Mouse (Mus musculus) forebrain, embryonic 11.5 days (tissue): ENCODE results near the gene Edn2. TPM values are rescaled to one million over a fixed set of nuclear protein-coding genes. Genes with fewer than 3 reads are reported as not detected.

ENCODE experiments used
- ATAC-seq: fragments of 200-750 bp; cut with Nextera tagmentation; replicated peaks from 2 replicates; pipeline ENCODE4 v1.8.0; 2017; ENCODE audit warnings: moderate TSS enrichment; ENCODE audit not compliant: low FRiP score
- DNase-seq: peaks from one replicate; pipeline ENCODE4 v3.0.0-alpha.2; 2017; ENCODE audit warnings: low spot score
- H3K27ac ChIP-seq: fragments of 300-500 bp; sonication (generic); 2 replicates; pipeline ENCODE4 v1.5.1; 2014; ENCODE audit warnings: low read depth, low read length
- H3K27me3 ChIP-seq: fragments of 300-500 bp; sonication (generic); 2 replicates; pipeline ENCODE4 v1.6.1; 2014; ENCODE audit warnings: mild to moderate bottlenecking, low read length, mixed read lengths; ENCODE audit not compliant: control insufficient read depth, insufficient read depth
- H3K36me3 ChIP-seq: fragments of 300-500 bp; sonication (generic); 2 replicates; pipeline ENCODE4 v1.6.1; 2014; ENCODE audit warnings: mild to moderate bottlenecking, low read length, moderate library complexity, mixed read lengths; ENCODE audit not compliant: control insufficient read depth, insufficient read depth
- H3K4me1 ChIP-seq: fragments of 300-500 bp; sonication (generic); replicated peaks from 2 replicates; pipeline ENCODE4 v1.6.1; 2014; ENCODE audit warnings: low read length, mixed read lengths; ENCODE audit not compliant: control insufficient read depth, insufficient read depth
- H3K4me2 ChIP-seq: fragments of 300-500 bp; sonication (generic); 2 replicates; pipeline ENCODE4 v1.6.1; 2014; ENCODE audit warnings: low read depth, mild to moderate bottlenecking, low read length, moderate library complexity, mixed read lengths; ENCODE audit not compliant: severe bottlenecking
- H3K4me3 ChIP-seq: fragments of 300-500 bp; sonication (generic); 2 replicates; pipeline ENCODE4 v1.5.1; 2014; ENCODE audit warnings: low read depth, low read length
- H3K9ac ChIP-seq: fragments of 300-500 bp; sonication (generic); 2 replicates; pipeline ENCODE4 v1.6.1; 2014; ENCODE audit warnings: low read length
- H3K9me3 ChIP-seq: fragments of 300-500 bp; sonication (generic); 2 replicates; pipeline ENCODE4 v1.6.1; 2016; ENCODE audit warnings: low read length, mixed read lengths; ENCODE audit not compliant: control insufficient read depth
- WGBS: fragments of 180-500 bp; shearing (Covaris S2); extraction: QIAGEN DNeasy Blood & Tissue Kit; methylation state at CpG from one replicate; pipeline ENCODE4 v1.1.7; 2014; 5-methylcytosine and 5-hydroxymethylcytosine counted together
- polyA plus RNA-seq: library from polyadenylated mRNA; unstranded; fragments of >200 nt; fragmentation: Nextera tagmentation; extraction: Ambion mirVana; gene quantifications from 2 replicates; pipeline ENCODE4 v1.2.1, GENCODE M21; 2014

Gene Edn2
- polyA plus RNA-seq, 1 experiment from 2014 or later: not detected

GRCm38 (mm10) chr4:120188204-120188603 lies 27.2 kb downstream of the Edn2 start:
- ATAC-seq: no peak
- whole genome bisulfite sequencing: 89% methylated on average over 6 of the region's 6 CpGs
- H3K27ac ChIP-seq: no peak overlapping the region

GRCm38 (mm10) chr4:120188651-120189161 lies 27.7 kb downstream of the Edn2 start:
- H3K4me1 ChIP-seq: peaks cover 3% of the 10 kb centered on the region; the same call in 1 of the 2 replicates
- no peaks in the 10 kb centered on the region for H3K9me3 ChIP-seq
- no peak overlapping the region for H3K9ac ChIP-seq
- no peak overlapping the region for H3K27ac ChIP-seq
- peak; percentile 59 for ATAC-seq
- no peaks in the 10 kb centered on the region for H3K27me3 ChIP-seq
- H3K4me2 ChIP-seq: no peak overlapping the region
- WGBS: 83% methylated on average over 10 of the region's 10 CpGs
- no peak overlapping the region for H3K4me3 ChIP-seq
- no peaks in the 10 kb centered on the region for H3K36me3 ChIP-seq
- DNase-seq: no peak

More at GRCm38 (mm10) chr4:120188204-120188603, 27.2 kb downstream of the Edn2 start:
- no peaks in the 10 kb centered on the region for H3K9me3 ChIP-seq
- no peak overlapping the region for H3K9ac ChIP-seq
- DNase-seq: no peak
- H3K27me3 ChIP-seq: no peaks in the 10 kb centered on the region
- H3K4me2 ChIP-seq: no peak overlapping the region
- no peaks in the 10 kb centered on the region for H3K36me3 ChIP-seq
- peaks cover 3% of the 10 kb centered on the region; the same call in 1 of the 2 replicates for H3K4me1 ChIP-seq
- no peak overlapping the region for H3K4me3 ChIP-seq

- H3K27ac ChIP-seq: no peak overlapping the region
- H3K4me1 ChIP-seq: peaks cover 3% of the 10 kb centered on the region; the same call in 1 of the 2 replicates
- H3K4me2 ChIP-seq: no peak overlapping the region
- H3K36me3 ChIP-seq: no peaks in the 10 kb centered on the region
- WGBS: 19% methylated on average over 2 of the region's 2 CpGs
- peak; percentile 70 for DNase-seq
- ATAC-seq: peak; percentile 58; the same call in 1 of the 2 replicates
- no peak overlapping the region for H3K4me3 ChIP-seq
- H3K9ac ChIP-seq: no peak overlapping the region
- H3K9me3 ChIP-seq: no peaks in the 10 kb centered on the region
- no peaks in the 10 kb centered on the region for H3K27me3 ChIP-seq
These were observed 28.9 kb downstream of the Edn2 start for GRCm38 (mm10) chr4:120189941-120190340.

DNA sequence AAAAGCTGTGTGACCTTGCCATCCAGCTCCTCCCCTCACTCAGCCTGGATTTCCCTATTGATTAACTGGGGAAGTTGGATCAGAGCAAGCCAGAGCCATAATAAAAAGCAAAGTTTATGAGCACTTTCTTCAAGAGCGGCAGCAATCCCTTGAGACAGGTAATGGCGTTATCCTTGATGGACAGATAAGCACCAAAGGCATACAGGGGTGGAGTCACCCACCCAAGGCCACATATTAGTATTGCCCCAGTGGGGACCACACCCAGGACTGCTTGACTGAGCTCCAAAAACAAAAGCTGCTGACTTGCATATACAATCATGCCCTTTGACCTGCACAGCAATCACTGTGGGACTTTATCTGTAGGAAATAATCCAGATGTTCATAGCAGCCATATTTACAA lies 31.0 kb downstream of the Edn2 start:
- no peak for DNase-seq
- 93% methylated on average over 2 of the region's 2 CpGs for WGBS
- no peaks in the 10 kb centered on the region for H3K9me3 ChIP-seq
- no peak overlapping the region for H3K4me2 ChIP-seq
- H3K9ac ChIP-seq: no peak overlapping the region
- peaks cover 3% of the 10 kb centered on the region; the same call in 1 of the 2 replicates for H3K4me1 ChIP-seq
- H3K36me3 ChIP-seq: no peaks in the 10 kb centered on the region
- no peak overlapping the region for H3K27ac ChIP-seq
- no peak for ATAC-seq
- no peaks in the 10 kb centered on the region for H3K27me3 ChIP-seq
- no peak overlapping the region for H3K4me3 ChIP-seq

- Histone ChIP-seq H3K9ac (no peak overlapping the region), H3K27ac (no peak overlapping the region), H3K4me1 (no peaks in the 10 kb centered on the region), H3K4me3 (no peak overlapping the region), H3K9me3 (no peaks in the 10 kb centered on the region), H3K4me2 (no peak overlapping the region), H3K36me3 (no peaks in the 10 kb centered on the region), H3K27me3 (no peaks in the 10 kb centered on the region)
- DNase-seq (no peak), ATAC-seq (no peak)
- WGBS: 84% methylated on average over 5 of the region's 5 CpGs
These were observed 33.0 kb downstream of the Edn2 start for GRCm38 (mm10) chr4:120194026-120194425.

DNA sequence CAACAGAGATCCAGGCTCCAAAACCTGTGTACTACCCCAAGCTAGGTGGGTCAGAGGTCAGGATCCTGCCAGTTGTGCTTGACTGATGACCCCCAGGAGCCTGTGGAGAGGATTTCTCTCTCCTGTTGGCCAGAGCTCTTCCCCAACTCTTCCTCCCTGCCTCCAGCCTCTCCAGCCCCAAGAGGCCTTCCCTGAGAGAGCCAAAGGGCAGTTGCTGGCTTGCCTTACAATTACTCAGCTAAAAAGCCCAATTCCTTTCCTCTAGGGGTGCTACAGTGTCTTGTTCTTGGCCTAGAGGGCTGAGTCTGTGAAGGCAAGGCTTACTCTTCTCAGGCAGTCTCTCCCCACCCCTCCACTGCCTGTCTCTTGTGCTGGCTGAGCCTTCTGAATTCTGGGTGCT lies 34.0 kb downstream of the Edn2 start:
- Histone ChIP-seq H3K4me2 (no peak overlapping the region), H3K4me1 (no peaks in the 10 kb centered on the region), H3K4me3 (no peak overlapping the region), H3K36me3 (no peaks in the 10 kb centered on the region), H3K27ac (no peak overlapping the region), H3K9ac (no peak overlapping the region), H3K9me3 (no peaks in the 10 kb centered on the region), H3K27me3 (no peaks in the 10 kb centered on the region)
- no peak for ATAC-seq
- no peak for DNase-seq

DNA sequence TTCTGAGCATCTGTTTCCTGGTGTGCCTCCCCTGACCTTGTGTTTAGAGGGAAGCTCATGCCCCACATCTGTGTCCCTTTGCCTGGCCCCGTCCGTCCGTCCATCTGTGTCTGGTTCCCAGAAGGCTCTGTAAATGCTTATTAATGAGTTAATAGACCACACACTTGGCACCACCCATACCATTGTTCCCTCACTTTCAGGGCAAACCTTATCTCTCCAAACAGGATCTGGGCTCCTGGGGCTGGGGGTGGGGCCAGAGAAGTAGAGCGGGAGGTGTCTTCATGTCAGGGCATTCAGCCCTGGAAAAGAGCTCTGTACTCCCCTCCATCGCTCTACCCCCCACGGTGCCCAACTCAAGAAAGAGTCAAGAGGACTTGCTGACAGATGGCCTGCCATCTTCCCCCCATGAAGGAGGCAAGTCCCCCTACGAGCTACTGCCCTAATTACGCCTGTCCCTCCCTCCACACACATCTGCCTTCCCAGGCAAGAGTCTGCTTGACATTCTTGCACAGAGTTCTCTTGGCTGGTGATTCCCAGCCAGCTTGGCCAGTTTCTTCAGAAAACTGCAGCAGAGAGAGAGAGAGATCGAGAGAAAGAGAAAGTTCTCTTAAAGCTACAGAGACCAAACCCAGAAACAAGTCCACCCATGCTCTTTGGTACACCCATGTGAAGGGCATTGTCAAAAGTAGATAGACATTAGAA lies 38.3 kb downstream of the Edn2 start:
- ATAC-seq: no peak
- H3K4me1 ChIP-seq: no peaks in the 10 kb centered on the region
- H3K9ac ChIP-seq: no peak overlapping the region
- 52% methylated on average over 9 of the region's 9 CpGs for WGBS
- H3K27ac ChIP-seq: no peak overlapping the region
- H3K27me3 ChIP-seq: no peaks in the 10 kb centered on the region
- DNase-seq: no peak
- no peak overlapping the region for H3K4me2 ChIP-seq
- no peak overlapping the region for H3K4me3 ChIP-seq
- no peaks in the 10 kb centered on the region for H3K36me3 ChIP-seq
- no peaks in the 10 kb centered on the region for H3K9me3 ChIP-seq

DNA sequence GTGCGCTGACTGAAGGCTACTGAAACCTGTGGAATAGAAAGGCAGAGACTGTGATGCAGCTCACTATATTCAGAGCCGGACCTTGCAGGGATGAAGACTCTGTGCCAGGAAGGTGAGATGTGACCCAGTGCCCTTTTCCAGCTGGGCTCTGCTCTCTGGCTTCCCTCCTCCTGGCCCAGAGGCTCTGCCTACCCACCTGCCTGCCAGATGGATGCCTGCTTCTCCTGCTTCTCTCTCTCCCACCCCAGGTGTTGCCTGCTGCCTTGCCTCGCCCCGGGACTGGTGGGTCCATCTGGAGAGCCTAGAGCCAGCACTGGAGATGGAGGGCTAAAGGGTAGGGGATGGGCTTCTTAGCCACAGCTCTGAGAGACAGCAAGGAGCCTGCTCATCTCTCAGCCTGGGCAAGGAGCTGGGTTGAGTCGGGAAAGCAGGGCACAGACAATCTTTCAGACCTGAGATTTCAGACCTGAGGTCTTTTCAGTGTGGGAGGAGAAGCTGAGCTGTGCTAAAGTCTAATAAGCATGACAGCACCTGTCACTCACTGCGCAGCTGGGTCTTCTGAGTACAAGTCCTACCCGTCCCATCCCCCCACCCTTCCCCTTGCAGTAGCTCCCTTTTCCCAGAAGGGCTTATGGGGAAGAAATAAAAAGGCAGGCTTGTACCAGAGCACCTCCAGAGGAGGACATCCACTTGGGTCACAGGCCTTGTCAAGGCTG lies 39.7 kb downstream of the Edn2 start:
- no peaks in the 10 kb centered on the region for H3K9me3 ChIP-seq
- H3K36me3 ChIP-seq: no peaks in the 10 kb centered on the region
- no peak overlapping the region for H3K9ac ChIP-seq
- WGBS: 81% methylated on average over 7 of the region's 7 CpGs
- H3K27ac ChIP-seq: no peak overlapping the region
- no peaks in the 10 kb centered on the region for H3K4me1 ChIP-seq
- DNase-seq (no peak), ATAC-seq (no peak)
- no peak overlapping the region for H3K4me3 ChIP-seq
- H3K4me2 ChIP-seq: no peak overlapping the region
- no peaks in the 10 kb centered on the region for H3K27me3 ChIP-seq
